Mouse (Mus musculus): ENCODE results near the gene Olfr1033.
A peak's percentile ranks its signal among the peaks of the same experiment; 100 is the strongest.
"Not testable (repeated sequence)": the region's sequence is repeated elsewhere in the genome, so short reads cannot be mapped to it uniquely, and the experiment has no call there.

The Olfr1033 gene

GRCm38 (mm10) chr2:86020406-86020805 is at the start of gene Olfr1033:
TSS of gene Olfr1033 (plus strand) at chr2:86020633.
- peak; percentile 15 for DNase-seq (ENCODE audit: low read depth)

GRCm38 (mm10) chr2:85973595-85973994 is 46.8 kb upstream of the Olfr1033 start, which contains the start of gene Olfr1029:
TSS of gene Olfr1029 (plus strand) at chr2:85973895.
- DNase-seq (ENCODE audit: low read depth) = no peak

DNA sequence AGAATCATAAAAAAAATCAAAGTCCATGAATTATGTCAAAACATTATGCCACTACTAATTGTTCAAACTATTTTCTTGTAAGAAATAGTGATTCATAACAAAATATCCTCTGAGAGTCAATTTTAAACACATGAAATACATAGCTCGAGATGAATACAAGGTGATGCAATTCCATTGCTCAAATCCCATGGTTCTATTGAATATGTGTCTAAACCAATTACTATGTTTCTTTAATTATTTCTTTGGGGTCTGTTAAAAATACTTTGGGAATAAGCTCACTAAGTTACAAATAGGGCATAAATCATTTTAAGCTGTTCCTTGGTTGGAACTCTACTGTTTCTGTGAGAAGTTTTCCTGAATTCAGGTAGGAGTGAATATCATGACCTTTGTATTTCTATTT is 41.5 kb upstream of the Olfr1033 start, which contains the start of gene Olfr1030:
Gene Olfr1030, plus strand, starts transcription at position 301 of the 400 bp plus-strand sequence.
- DNase-seq (ENCODE audit: low read depth) = no peak

DNA sequence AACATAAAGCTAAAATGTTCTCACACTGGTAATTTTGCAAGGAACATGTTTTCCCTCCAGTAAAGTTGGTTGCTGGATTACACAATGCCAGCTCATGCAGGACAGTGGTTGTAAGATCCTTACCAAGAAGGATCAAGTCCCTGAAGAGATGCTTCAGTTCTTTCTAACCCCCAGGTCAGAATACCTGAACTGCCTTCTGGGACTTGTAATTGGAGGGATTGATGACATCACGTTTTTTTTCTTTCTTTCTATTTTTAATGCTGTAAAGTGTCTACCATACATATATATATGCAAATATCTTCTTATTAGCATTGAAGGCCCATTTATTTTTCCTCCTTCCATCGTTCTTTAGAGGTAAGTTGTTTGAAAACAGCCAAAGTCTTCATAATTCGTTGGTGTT is 30.4 kb upstream of the Olfr1033 start, which contains the start of gene Olfr1031:
Gene Olfr1031, plus strand, starts transcription at position 301 of the 400 bp plus-strand sequence.
- no peak for DNase-seq (ENCODE audit: low read depth)

GRCm38 (mm10) chr2:86005240-86005639 is 15.2 kb upstream of the Olfr1033 start, which contains the start of gene Olfr1032:
TSS of gene Olfr1032 (plus strand) at chr2:86005540.
- no peak for DNase-seq (ENCODE audit: low read depth)

DNA sequence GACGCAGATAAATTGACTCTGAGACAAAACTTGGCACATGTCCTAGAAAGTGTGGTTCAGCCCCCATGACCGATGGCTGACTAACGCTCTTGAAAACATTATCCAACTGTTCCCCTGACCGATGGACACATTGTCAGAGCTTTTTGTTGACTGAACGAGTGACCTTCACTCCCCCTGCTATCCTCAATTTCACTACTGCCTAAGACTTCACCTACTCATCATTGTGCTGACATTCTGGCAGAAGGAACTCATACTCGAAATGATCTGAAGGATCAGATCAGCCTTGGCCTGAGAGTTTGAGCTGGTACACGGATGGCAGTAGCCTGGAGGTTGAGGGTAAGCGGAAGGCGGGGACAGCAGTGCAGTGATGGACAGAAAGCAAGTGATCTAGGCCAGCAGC is 1.1 kb downstream of the Olfr1033 start:
- not testable (repeated sequence) for DNase-seq (ENCODE audit: low read depth)

GRCm38 (mm10) chr2:86045561-86045960 is 25.1 kb downstream of the Olfr1033 start, which contains the start of gene Olfr1034:
TSS of gene Olfr1034 (plus strand) at chr2:86045861.
- no peak for DNase-seq (ENCODE audit: low read depth)

GRCm38 (mm10) chr2:86050777-86051176 is 30.3 kb downstream of the Olfr1033 start:
- DNase-seq (ENCODE audit: low read depth) = not testable (repeated sequence)

DNA sequence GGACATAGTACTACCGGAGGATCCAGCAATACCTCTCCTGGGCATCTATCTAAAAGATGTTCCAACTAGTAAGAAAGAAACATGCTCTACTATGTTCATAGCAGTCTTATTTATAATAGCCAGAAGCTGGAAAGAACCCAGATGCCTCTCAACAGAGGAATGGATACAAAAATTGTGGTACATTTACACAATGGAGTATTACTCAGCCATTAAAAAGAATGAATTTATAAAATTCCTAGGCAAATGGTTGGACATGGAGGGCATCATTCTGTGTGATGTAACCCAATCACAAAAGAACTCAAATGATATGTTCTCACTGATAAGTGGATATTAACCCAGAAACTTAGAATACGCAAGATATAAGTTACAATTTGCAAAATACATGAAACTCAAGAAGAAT is 43.3 kb downstream of the Olfr1033 start:
- DNase-seq (ENCODE audit: low read depth) = not testable (repeated sequence)

- DNase-seq (ENCODE audit: low read depth) = no peak
These were observed 49.8 kb downstream of the Olfr1033 start for GRCm38 (mm10) chr2:86070189-86070588.

- not testable (repeated sequence) for DNase-seq (ENCODE audit: low read depth)
These were observed 53.3 kb downstream of the Olfr1033 start, which contains the start of gene Olfr1036 for GRCm38 (mm10) chr2:86073692-86074091. TSS of gene Olfr1036 (plus strand) at chr2:86073992.

DNA sequence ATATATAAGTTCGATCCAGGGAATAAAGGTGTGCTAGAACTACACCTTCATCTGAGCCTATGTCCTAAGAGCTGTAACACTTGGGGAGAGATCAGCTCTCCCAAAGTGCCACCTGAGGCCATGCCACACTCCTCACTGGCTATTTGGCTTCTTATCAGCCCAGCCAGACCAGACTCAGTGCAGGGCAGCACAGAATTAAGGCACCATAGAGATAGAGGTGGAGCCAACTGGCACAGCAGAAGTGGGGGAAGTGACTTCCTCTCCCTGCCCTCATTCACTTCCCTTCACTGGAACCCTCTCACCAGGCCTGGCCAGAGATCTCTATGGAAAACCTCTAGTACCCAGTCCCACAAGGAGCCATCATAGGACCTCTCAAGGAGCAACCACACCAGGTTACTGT is 60.0 kb downstream of the Olfr1033 start:
- not testable (repeated sequence) for DNase-seq (ENCODE audit: low read depth)

DNA sequence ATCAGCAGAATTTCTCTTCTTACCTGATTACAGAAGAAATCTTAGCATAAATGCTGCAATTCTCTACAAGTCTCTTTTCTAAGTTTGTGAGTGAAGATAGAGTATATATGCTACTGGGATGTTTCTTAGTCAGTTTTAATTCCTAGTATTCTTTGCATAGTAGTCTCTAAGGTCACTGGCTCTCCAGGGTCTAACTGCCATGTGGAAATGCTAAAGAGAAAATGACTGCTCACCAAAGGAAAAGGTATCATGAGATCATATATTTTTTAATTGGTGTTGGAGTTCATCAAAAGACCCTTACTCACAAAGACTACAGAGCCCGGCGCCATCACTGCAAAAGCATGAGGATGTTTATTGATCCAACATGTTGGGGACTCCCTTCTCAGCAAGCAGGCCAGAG is 66.9 kb downstream of the Olfr1033 start, which contains the start of gene Olfr1037:
Gene Olfr1037, minus strand, starts transcription at position 101 of the 400 bp plus-strand sequence.
- DNase-seq (ENCODE audit: low read depth) = no peak
